Mouse (Mus musculus): ENCODE measurements at regions not wholly inside any gene's neighbourhood (a gene's known extent, or its start where the extent isn't known, plus 50 kb on each side); places are given as distances from the start of the nearest gene placed in this dataset.
"Not testable (repeated sequence)": the region's sequence is repeated elsewhere in the genome, so short reads cannot be mapped to it uniquely, and the experiment has no call there.

GRCm38 (mm10) chr3:8022654-8023053 is 1402.4 kb upstream of the 1700008P02Rik start:
- no peaks in the 10 kb centered on the region for H3K4me1 ChIP-seq (replicated peaks)

GRCm38 (mm10) chr3:8017489-8017888 is 1397.2 kb upstream of the 1700008P02Rik start:
- no peaks in the 10 kb centered on the region for H3K36me3 ChIP-seq
- no peak for ATAC-seq (ENCODE audit: low read depth)
- no peak overlapping the region for H3K9ac ChIP-seq
- H3K9me3 ChIP-seq = 0 out of 2 replicates have a peak, but pooled peaks cover 8% of the 10 kb centered on the region
- H3K4me2 ChIP-seq = no peak overlapping the region
- H3K27ac ChIP-seq (replicated peaks) = no peak overlapping the region
- no peak overlapping the region for H3K4me3 ChIP-seq
- H3K4me1 ChIP-seq (replicated peaks) = peaks cover 7% of the 10 kb centered on the region
- 74% methylated on average over 3 of the region's 3 CpGs for WGBS
- H3K27me3 ChIP-seq = no peaks in the 10 kb centered on the region

More at GRCm38 (mm10) chr3:8022654-8023053, 1402.4 kb upstream of the 1700008P02Rik start:
- H3K4me2 ChIP-seq = no peak overlapping the region
- H3K9ac ChIP-seq = no peak overlapping the region
- no peaks in the 10 kb centered on the region for H3K27me3 ChIP-seq
- no peak overlapping the region for H3K4me3 ChIP-seq
- H3K36me3 ChIP-seq = no peaks in the 10 kb centered on the region
- H3K27ac ChIP-seq (replicated peaks) = no peak overlapping the region
- WGBS = 81% methylated on average over 10 of the region's 10 CpGs
- H3K9me3 ChIP-seq = 0 out of 2 replicates have a peak, but pooled peaks cover 8% of the 10 kb centered on the region
- no peak for ATAC-seq (ENCODE audit: low read depth)

GRCm38 (mm10) chr3:8016945-8017344 is 1396.7 kb upstream of the 1700008P02Rik start:
- peak; percentile 77 for ATAC-seq (ENCODE audit: low read depth)
- no peak overlapping the region for H3K4me2 ChIP-seq
- no peak overlapping the region for H3K4me3 ChIP-seq
- no peaks in the 10 kb centered on the region for H3K27me3 ChIP-seq
- no peaks in the 10 kb centered on the region for H3K36me3 ChIP-seq
- 0 out of 2 replicates have a peak, but pooled peaks cover 8% of the 10 kb centered on the region for H3K9me3 ChIP-seq
- H3K27ac ChIP-seq (replicated peaks) = 0 out of 2 replicates have a peak overlapping the region, but pooled peaks have one; percentile 19
- no peak overlapping the region for H3K9ac ChIP-seq
- H3K4me1 ChIP-seq (replicated peaks) = peaks cover 7% of the 10 kb centered on the region

GRCm38 (mm10) chr3:8009966-8010365 is 1389.7 kb upstream of the 1700008P02Rik start:
- 88% methylated on average over 4 of the region's 4 CpGs for WGBS
- Histone ChIP-seq H3K27ac (replicated peaks) (no peak overlapping the region), H3K4me3 (no peak overlapping the region), H3K9ac (no peak overlapping the region), H3K27me3 (no peaks in the 10 kb centered on the region), H3K36me3 (no peaks in the 10 kb centered on the region), H3K4me2 (no peak overlapping the region), H3K4me1 (replicated peaks) (no peaks in the 10 kb centered on the region), H3K9me3 (no peaks in the 10 kb centered on the region)
- no peak for ATAC-seq (ENCODE audit: low read depth)

- Histone ChIP-seq H3K4me1 (replicated peaks) (no peaks in the 10 kb centered on the region), H3K9me3 (no peaks in the 10 kb centered on the region), H3K27me3 (no peaks in the 10 kb centered on the region), H3K4me2 (no peak overlapping the region), H3K27ac (replicated peaks) (no peak overlapping the region), H3K36me3 (no peaks in the 10 kb centered on the region), H3K9ac (no peak overlapping the region), H3K4me3 (no peak overlapping the region)
- ATAC-seq (ENCODE audit: low read depth) = no peak
- 75% methylated on average over 10 of the region's 10 CpGs for WGBS
Measured at GRCm38 (mm10) chr3:8006708-8007395, 1386.6 kb upstream of the 1700008P02Rik start.

GRCm38 (mm10) chr3:8006273-8006672 is 1386.0 kb upstream of the 1700008P02Rik start:
- 85% methylated on average over 5 of the region's 5 CpGs for WGBS
- H3K27ac ChIP-seq (replicated peaks) = no peak overlapping the region
- no peak for ATAC-seq (ENCODE audit: low read depth)
- H3K36me3 ChIP-seq = no peaks in the 10 kb centered on the region
- H3K4me1 ChIP-seq (replicated peaks) = no peaks in the 10 kb centered on the region
- no peak overlapping the region for H3K4me3 ChIP-seq
- no peak overlapping the region for H3K4me2 ChIP-seq
- no peaks in the 10 kb centered on the region for H3K9me3 ChIP-seq
- no peak overlapping the region for H3K9ac ChIP-seq
- H3K27me3 ChIP-seq = no peaks in the 10 kb centered on the region

GRCm38 (mm10) chr3:8005684-8006083 is 1385.4 kb upstream of the 1700008P02Rik start:
- H3K4me3 ChIP-seq; H3K27ac ChIP-seq (replicated peaks); H3K27me3 ChIP-seq; H3K4me1 ChIP-seq (replicated peaks); H3K36me3 ChIP-seq; H3K4me2 ChIP-seq; H3K9me3 ChIP-seq; H3K9ac ChIP-seq; ATAC-seq (ENCODE audit: low read depth): not testable (repeated sequence)
- 89% methylated on average over 2 of the region's 2 CpGs for WGBS

GRCm38 (mm10) chr3:8004271-8004670 is 1384.0 kb upstream of the 1700008P02Rik start:
- Histone ChIP-seq H3K36me3 (no peaks in the 10 kb centered on the region), H3K27ac (replicated peaks) (no peak overlapping the region), H3K27me3 (no peaks in the 10 kb centered on the region), H3K4me2 (no peak overlapping the region), H3K9me3 (no peaks in the 10 kb centered on the region), H3K9ac (no peak overlapping the region), H3K4me1 (replicated peaks) (no peaks in the 10 kb centered on the region), H3K4me3 (no peak overlapping the region)
- ATAC-seq (ENCODE audit: low read depth) = no peak
- 93% methylated on average over 1 of the region's 1 CpGs for whole genome bisulfite sequencing

GRCm38 (mm10) chr3:8001027-8001426 is 1380.8 kb upstream of the 1700008P02Rik start:
- Histone ChIP-seq H3K36me3 (no peaks in the 10 kb centered on the region), H3K9me3 (no peaks in the 10 kb centered on the region), H3K27ac (replicated peaks) (no peak overlapping the region), H3K4me3 (no peak overlapping the region), H3K4me1 (replicated peaks) (no peaks in the 10 kb centered on the region), H3K27me3 (no peaks in the 10 kb centered on the region), H3K4me2 (no peak overlapping the region), H3K9ac (no peak overlapping the region)
- no peak for ATAC-seq (ENCODE audit: low read depth)
- WGBS = 88% methylated on average over 4 of the region's 4 CpGs

- H3K4me3 ChIP-seq = no peak overlapping the region
- no peaks in the 10 kb centered on the region for H3K4me1 ChIP-seq (replicated peaks)
- WGBS = 89% methylated on average over 2 of the region's 2 CpGs
- H3K27me3 ChIP-seq = no peaks in the 10 kb centered on the region
- H3K27ac ChIP-seq (replicated peaks) = no peak overlapping the region
- H3K36me3 ChIP-seq = no peaks in the 10 kb centered on the region
- H3K9me3 ChIP-seq = no peaks in the 10 kb centered on the region
- no peak overlapping the region for H3K4me2 ChIP-seq
- H3K9ac ChIP-seq = no peak overlapping the region
- ATAC-seq (ENCODE audit: low read depth) = no peak
Measured at GRCm38 (mm10) chr3:7992322-7992721, 1372.1 kb upstream of the 1700008P02Rik start.

- no peak overlapping the region for H3K27ac ChIP-seq (replicated peaks)
- H3K4me3 ChIP-seq = no peak overlapping the region
- H3K4me2 ChIP-seq = no peak overlapping the region
- 62% methylated on average over 3 of the region's 3 CpGs for WGBS
- ATAC-seq (ENCODE audit: low read depth) = no peak
- no peak overlapping the region for H3K9ac ChIP-seq
- no peaks in the 10 kb centered on the region for H3K9me3 ChIP-seq
- no peaks in the 10 kb centered on the region for H3K27me3 ChIP-seq
- H3K4me1 ChIP-seq (replicated peaks) = no peaks in the 10 kb centered on the region
- H3K36me3 ChIP-seq = no peaks in the 10 kb centered on the region
Measured at GRCm38 (mm10) chr3:7973287-7973686, 1353.0 kb upstream of the 1700008P02Rik start.

GRCm38 (mm10) chr3:7953911-7954310 is 1333.7 kb upstream of the 1700008P02Rik start:
- ATAC-seq (ENCODE audit: low read depth) = no peak
- no peaks in the 10 kb centered on the region for H3K4me1 ChIP-seq (replicated peaks)
- H3K9ac ChIP-seq = no peak overlapping the region
- 93% methylated on average over 1 of the region's 1 CpGs for WGBS
- H3K27ac ChIP-seq (replicated peaks) = no peak overlapping the region
- no peak overlapping the region for H3K4me3 ChIP-seq
- H3K27me3 ChIP-seq = no peaks in the 10 kb centered on the region
- no peak overlapping the region for H3K4me2 ChIP-seq
- H3K36me3 ChIP-seq = no peaks in the 10 kb centered on the region
- H3K9me3 ChIP-seq = no peaks in the 10 kb centered on the region
